Mouse (Mus musculus) CD4-positive helper T cell, adult 2 months (primary cell): ENCODE results near the gene Ubxn1.

Experiments
- DNase-seq: peaks from one replicate; pipeline ENCODE4 v3.0.0-alpha.2; 2012; ENCODE audit warnings: low read depth, missing footprints, low spot score

The Ubxn1 gene

DNA sequence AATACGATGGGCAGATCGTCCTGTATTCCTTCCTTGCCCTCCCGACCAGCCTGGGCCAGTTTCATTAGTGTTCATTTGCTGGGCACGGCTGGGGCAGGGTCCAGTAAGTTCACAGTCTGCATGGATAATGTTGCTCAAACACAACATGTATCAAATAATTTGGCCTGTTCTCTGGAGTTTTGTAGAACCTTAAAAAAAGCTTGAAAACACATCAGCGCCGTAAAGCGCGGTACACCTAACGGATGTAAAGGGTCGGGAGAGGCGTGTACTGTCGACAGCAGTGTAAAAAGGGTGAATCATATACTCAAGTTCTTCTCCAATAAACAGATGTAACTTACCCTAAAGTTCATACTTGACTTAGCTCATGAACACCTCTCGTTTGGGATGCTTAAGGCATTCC, 27.3 kb downstream of the Ubxn1 start:
- DNase-seq, result peak; percentile 38

DNA sequence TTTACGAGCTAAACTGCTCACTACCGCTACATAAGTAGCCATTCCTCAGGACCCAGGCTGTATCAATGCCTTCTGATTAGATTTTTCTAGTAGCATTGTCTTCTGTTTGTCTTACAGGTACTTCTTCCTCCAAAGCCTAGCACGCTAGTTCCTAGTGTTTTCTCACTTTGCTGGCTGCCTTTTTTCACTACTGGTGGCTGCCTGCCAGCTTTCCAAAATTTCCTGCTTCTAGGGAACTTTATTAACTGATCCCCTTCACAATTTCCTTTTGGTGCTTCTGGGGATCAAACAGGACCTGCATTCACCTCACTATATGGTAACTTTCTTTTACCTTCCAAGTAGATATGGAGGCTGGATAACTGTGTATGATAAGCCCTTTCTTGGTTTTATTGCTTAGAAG, 27.8 kb downstream of the Ubxn1 start:
- no peak for DNase-seq

- DNase-seq, result no peak
Measured at GRCm38 (mm10) chr19:8903412-8903811, 32.1 kb downstream of the Ubxn1 start.

DNA sequence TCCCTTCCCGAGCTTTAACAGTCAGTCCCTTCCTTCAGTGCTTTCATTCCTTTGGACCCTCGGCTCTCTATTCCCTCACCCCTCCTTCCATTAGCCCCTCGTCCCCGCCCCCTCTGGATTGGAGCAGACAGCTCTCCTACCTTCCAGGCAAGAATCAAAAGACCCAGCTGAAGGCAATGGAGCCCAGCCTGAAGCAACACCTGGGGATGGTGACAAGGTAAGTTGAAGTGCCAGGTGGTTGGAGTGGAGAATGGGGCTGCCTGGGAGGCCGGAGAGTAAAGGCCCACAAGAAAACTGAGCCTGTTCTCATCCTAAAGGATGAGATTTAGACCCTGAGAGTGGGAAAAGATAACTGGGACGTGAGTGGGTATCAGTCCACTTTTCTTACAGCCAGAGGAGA, 37.2 kb downstream of the Ubxn1 start:
- no peak for DNase-seq

GRCm38 (mm10) chr19:8911810-8912209, 40.5 kb downstream of the Ubxn1 start:
- no peak for DNase-seq

DNA sequence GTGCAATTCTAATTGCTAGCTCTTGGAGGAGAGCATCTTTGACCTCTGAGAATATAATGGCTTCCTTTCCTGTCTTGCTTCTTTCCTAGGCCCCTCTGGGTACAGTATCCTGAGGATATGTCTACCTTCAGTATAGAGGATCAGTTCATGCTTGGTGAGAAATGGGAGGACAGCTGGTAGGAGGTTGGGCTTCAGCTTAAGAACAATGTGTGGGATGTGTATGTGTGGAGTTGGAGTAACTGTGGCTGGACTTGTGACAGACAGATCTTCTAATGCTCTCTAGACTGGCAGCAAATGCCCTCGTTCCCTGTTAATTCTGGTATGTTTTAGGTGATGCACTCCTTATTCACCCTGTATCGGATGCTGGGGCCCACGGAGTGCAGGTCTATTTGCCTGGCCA, 42.9 kb downstream of the Ubxn1 start:
- DNase-seq, result no peak

DNA sequence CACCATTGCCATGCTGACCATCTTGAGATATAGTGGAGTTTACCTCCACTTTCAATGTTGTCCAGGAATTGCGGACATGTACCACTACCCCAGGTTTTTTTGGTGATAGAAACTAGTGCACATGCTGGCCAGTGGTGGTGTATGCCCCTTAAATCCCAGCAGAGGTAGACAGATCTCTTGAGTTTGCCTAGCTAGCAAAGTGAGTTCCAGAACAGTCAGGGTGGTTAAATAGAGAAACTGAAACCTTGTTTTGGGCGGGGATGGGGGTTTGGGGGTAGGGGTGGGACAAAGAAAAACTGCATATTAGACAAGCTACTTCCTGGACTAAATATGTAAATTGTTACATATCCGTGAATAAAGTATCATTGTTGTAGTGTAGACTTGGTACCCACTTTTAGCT, 47.7 kb downstream of the Ubxn1 start:
- peak; percentile 47 for DNase-seq

GRCm38 (mm10) chr19:8919684-8920072, 48.4 kb downstream of the Ubxn1 start:
- no peak for DNase-seq

GRCm38 (mm10) chr19:8920073-8920736, 48.9 kb downstream of the Ubxn1 start, which contains the start of gene B3gat3:
Gene B3gat3 (plus strand): TSS chr19:8920374.
- DNase-seq, result peak; percentile 85

- peak; percentile 84 for DNase-seq
Measured at GRCm38 (mm10) chr19:8920836-8921291, 49.6 kb downstream of the Ubxn1 start.

GRCm38 (mm10) chr19:8921741-8922140, 50.4 kb downstream of the Ubxn1 start:
- peak; percentile 33 for DNase-seq
